7 mouse cellular contexts compared by ENCODE assay signal in genomic region chr14:48421476-48421875, GRCm38 (mm10). TPM values are rescaled to one million over a fixed set of nuclear protein-coding genes. Genes with fewer than 3 reads are reported as not detected.
DNase-seq lines count a peak whose midpoint lies in the region; ATAC-seq lines count a peak whose summit lies in the region.

No protein-coding gene starts in this region.

- 0 out of 2 replicates have a peak, but pooled peaks cover 4% of the 10 kb centered on the region for H3K27me3 ChIP-seq in embryonic facial prominence, embryonic 12.5 days
- no peaks in the 10 kb centered on the region for H3K27me3 ChIP-seq in neural tube, embryonic 12.5 days (replicated peaks)

- H3K36me3 ChIP-seq in embryonic facial prominence, embryonic 12.5 days = no peaks in the 10 kb centered on the region
- H3K36me3 ChIP-seq in neural tube, embryonic 12.5 days = no peaks in the 10 kb centered on the region

- intact Hi-C loops in left cerebral cortex, postnatal 4 days (cut with DNase I) = no loop called here

- no peak overlapping the region for H3K4me3 ChIP-seq in embryonic facial prominence, embryonic 12.5 days
- no peak overlapping the region for H3K4me3 ChIP-seq in neural tube, embryonic 12.5 days

- DNase-seq in left cerebral cortex, adult 11 months (ENCODE audit: low spot score) = peak; percentile 48
- DNase-seq in left cerebral cortex, postnatal 4 days = no peak
- peak; percentile 6 for DNase-seq in heart, postnatal 4 days
- no peak for DNase-seq in embryo, embryonic 11 days
- DNase-seq in cerebellum, postnatal 36 days = no peak

- no peaks in the 10 kb centered on the region for H3K9me3 ChIP-seq in embryonic facial prominence, embryonic 12.5 days
- no peaks in the 10 kb centered on the region for H3K9me3 ChIP-seq in neural tube, embryonic 12.5 days

- peaks cover 4% of the 10 kb centered on the region; the same call in 1 of the 2 replicates for H3K4me1 ChIP-seq in embryonic facial prominence, embryonic 12.5 days
- H3K4me1 ChIP-seq in neural tube, embryonic 12.5 days = 0 out of 2 replicates have a peak, but pooled peaks cover 5% of the 10 kb centered on the region

- H3K9ac ChIP-seq in embryonic facial prominence, embryonic 12.5 days = no peak overlapping the region
- no peak overlapping the region for H3K9ac ChIP-seq in neural tube, embryonic 12.5 days

- H3K4me2 ChIP-seq in embryonic facial prominence, embryonic 12.5 days (replicated peaks) = peak overlapping the region; percentile 33
- H3K4me2 ChIP-seq in neural tube, embryonic 12.5 days (replicated peaks) = peak overlapping the region; percentile 16

- H3K27ac ChIP-seq in embryonic facial prominence, embryonic 12.5 days = no peak overlapping the region
- no peak overlapping the region for H3K27ac ChIP-seq in neural tube, embryonic 12.5 days

- 17% methylated on average over 6 of the region's 6 CpGs for WGBS in embryonic facial prominence, embryonic 12.5 days
- 21% methylated on average over 6 of the region's 6 CpGs for WGBS in neural tube, embryonic 12.5 days

- ATAC-seq in embryonic facial prominence, embryonic 12.5 days (ENCODE audit: insufficient number of reproducible peaks, insufficient read depth, low FRiP score, low TSS enrichment) = no peak
- ATAC-seq in neural tube, embryonic 12.5 days (ENCODE audit: low FRiP score, low read depth) = no peak

RNA-seq across cellular contexts. Expression of gene Tmem260, which starts 24.4 kb away (rescaled TPM):
- 10 to 100 TPM; 18.4 to 21.3 TPM for total RNA-seq in left cerebral cortex, postnatal 4 days (2021)
- 31.1 and 31.4 TPM in 2 replicates for polyA plus RNA-seq in embryonic facial prominence, embryonic 12.5 days (2016; fragmentation: Nextera tagmentation; extraction: Ambion mirVana)
- total RNA-seq in heart, postnatal 4 days (2021) = 10 to 100 TPM; 11.6 to 12.5 TPM
- polyA plus RNA-seq in neural tube, embryonic 12.5 days (2016; fragmentation: Nextera tagmentation; extraction: Ambion mirVana) = 22.4 and 25.5 TPM in 2 replicates

Comparison
In these comparisons a context has a peak if more than half of its experiments do, and no peak if none do; other contexts are left out.
1. DNase-seq: peak in left cerebral cortex, adult 11 months (single experiment) and heart, postnatal 4 days (single experiment); none in left cerebral cortex, postnatal 4 days (single experiment), embryo, embryonic 11 days (single experiment) and cerebellum, postnatal 36 days (0 of 2).